Mouse (Mus musculus) ES-E14 (cell line): ENCODE data around the gene Rpl9-ps6. TPM values are rescaled to one million over a fixed set of nuclear protein-coding genes. Genes with fewer than 3 reads are reported as not detected.

Source experiments
- DNase-seq: peaks from one replicate; pipeline ENCODE4 v3.0.0-alpha.2; 2013; ENCODE audit warnings: low read depth, low spot score
- H3K27ac ChIP-seq: 2 replicates; pipeline ENCODE4 v1.5.1; 2012; ENCODE audit warnings: low read depth, mild to moderate bottlenecking, low read length, moderate library complexity, mixed read lengths; ENCODE audit not compliant: poor library complexity, insufficient read depth, severe bottlenecking
- H3K36me3 ChIP-seq: 2 replicates; pipeline ENCODE4 v1.6.1; 2012; ENCODE audit warnings: mild to moderate bottlenecking, low read length, moderate library complexity, mixed read lengths; ENCODE audit not compliant: control insufficient read depth, poor library complexity, insufficient read depth, severe bottlenecking
- H3K4me1 ChIP-seq, 2 experiments: fragments of 150-350 bp in 1 of 2; sonication (generic) in 1 of 2; 2 replicates each; pipeline ENCODE4 v1.6.1; 2012; ENCODE audit warnings: low read length in 2 of 2, mild to moderate bottlenecking in 1 of 2, mixed read lengths in 1 of 2; ENCODE audit not compliant: control insufficient read depth in 2 of 2, insufficient read depth in 2 of 2, poor library complexity in 1 of 2
- H3K4me3 ChIP-seq, 2 experiments: fragments of 150-350 bp in 1 of 2; sonication (generic) in 1 of 2; 2 replicates each; pipeline ENCODE4 v1.5.1; 2012; ENCODE audit warnings: low read length in 2 of 2, low read depth in 1 of 2, mild to moderate bottlenecking in 1 of 2, mixed read lengths in 1 of 2; ENCODE audit not compliant: insufficient read depth in 1 of 2, poor library complexity in 1 of 2, severe bottlenecking in 1 of 2
- H3K9ac ChIP-seq: 2 replicates; pipeline ENCODE4 v1.6.1; 2012; ENCODE audit warnings: low read depth, mild to moderate bottlenecking, low read length, mixed read lengths; ENCODE audit not compliant: poor library complexity, insufficient read depth, severe bottlenecking
- H3K9me3 ChIP-seq: fragments of 150-350 bp; sonication (generic); 2 replicates; pipeline ENCODE4 v1.6.1; 2012; ENCODE audit warnings: low read depth, mild to moderate bottlenecking, low read length; ENCODE audit not compliant: control insufficient read depth, insufficient read depth
- CHD2 ChIP-seq: IDR thresholded peaks from 2 replicates; pipeline ENCODE4 v1.6.1; 2014; ENCODE audit warnings: mild to moderate bottlenecking, low read depth, low read length, inconsistent platforms
- HCFC1 ChIP-seq: IDR thresholded peaks from 2 replicates; pipeline ENCODE4 v1.6.1; 2012; ENCODE audit warnings: low read length, inconsistent platforms, borderline replicate concordance; ENCODE audit not compliant: insufficient read depth
- MAFK ChIP-seq: IDR thresholded peaks from 2 replicates; pipeline ENCODE4 v1.6.1; 2014; ENCODE audit warnings: mild to moderate bottlenecking, low read depth, low read length, inconsistent platforms; ENCODE audit not compliant: insufficient read depth
- ZC3H11A ChIP-seq: IDR thresholded peaks from 2 replicates; pipeline ENCODE4 v1.6.1; 2012; ENCODE audit warnings: low read depth, mild to moderate bottlenecking, inconsistent platforms, low read length, borderline replicate concordance
- ZNF384 ChIP-seq: IDR thresholded peaks from 2 replicates; pipeline ENCODE4 v1.6.1; 2012; ENCODE audit warnings: low read depth, low read length, inconsistent platforms
- in situ Hi-C, 2 experiments: fragments of 600-800 bp; cut with MboI; formaldehyde crosslinking; loops; one replicate each; pipeline ENCODE4 v1.15.1; 2025; ENCODE audit warnings: low sequenced_read_pairs in 2 of 2, inconsistent platforms in 1 of 2; ENCODE audit not compliant: unreplicated experiment in 2 of 2
- total RNA-seq: library from RNA; depleted of rRNA; stranded (reverse); fragments of 300-350 nt; gene quantifications from 2 replicates; pipeline ENCODE4 v1.2.3, GENCODE M21; 2012

Rpl9-ps6 gene
- total RNA-seq, 1 experiment = 160 TPM

GRCm38 (mm10) chr19:32448931-32449330, 17.4 kb downstream of the Rpl9-ps6 start:
- Histone ChIP-seq H3K9me3 (no peaks in the 10 kb centered on the region), H3K9ac (no peak overlapping the region), H3K36me3 (no peaks in the 10 kb centered on the region), H3K4me3 (no peak overlapping the region), H3K27ac (no peak overlapping the region), H3K4me1 (no peaks in the 10 kb centered on the region)
- TF ChIP-seq HCFC1 (no peak), ZC3H11A (no peak), ZNF384 (no peak), CHD2 (no peak), MAFK (no peak)
- in situ Hi-C loops = no loop called here
- no peak for DNase-seq

- no peak overlapping the region for H3K4me3 ChIP-seq
- TF ChIP-seq CHD2 (no peak), ZC3H11A (peak; percentile 84; the same call in 1 of the 2 replicates)
- H3K4me1 ChIP-seq = no peaks in the 10 kb centered on the region
- in situ Hi-C loops = no loop called here
- no peaks in the 10 kb centered on the region for H3K36me3 ChIP-seq
- H3K27ac ChIP-seq = no peak overlapping the region
- H3K9me3 ChIP-seq = no peaks in the 10 kb centered on the region
- no peak overlapping the region for H3K9ac ChIP-seq
- peak; percentile 53 for DNase-seq
These were observed 24.8 kb downstream of the Rpl9-ps6 start for GRCm38 (mm10) chr19:32441568-32441967.

GRCm38 (mm10) chr19:32439356-32439755, 27.0 kb downstream of the Rpl9-ps6 start:
- TF ChIP-seq MAFK (no peak), CHD2 (no peak), HCFC1 (no peak), ZC3H11A (no peak), ZNF384 (no peak)
- Histone ChIP-seq H3K4me3 (no peak overlapping the region), H3K9me3 (no peaks in the 10 kb centered on the region), H3K27ac (no peak overlapping the region), H3K4me1 (no peaks in the 10 kb centered on the region), H3K36me3 (no peaks in the 10 kb centered on the region), H3K9ac (no peak overlapping the region)
- no peak for DNase-seq
- in situ Hi-C loops = no loop called here

- Histone ChIP-seq H3K4me1 (peaks cover 0 to 2% of the 10 kb centered on the region in 2 experiments; a peak in 1 of 4 replicates), H3K4me3 (no peak overlapping the region), H3K9ac (no peak overlapping the region), H3K9me3 (no peaks in the 10 kb centered on the region), H3K27ac (no peak overlapping the region), H3K36me3 (no peaks in the 10 kb centered on the region)
- TF ChIP-seq HCFC1 = no peak
- TF ChIP-seq MAFK = no peak
- TF ChIP-seq ZNF384 = no peak
- TF ChIP-seq ZC3H11A = no peak
- no peak for TF ChIP-seq CHD2
- in situ Hi-C loops = no loop called here
- peak; percentile 16 for DNase-seq
These were observed 40.5 kb downstream of the Rpl9-ps6 start for GRCm38 (mm10) chr19:32425856-32426255.

- Histone ChIP-seq H3K4me3 (no peak overlapping the region), H3K9ac (no peak overlapping the region), H3K4me1 (peaks cover 0 to 2% of the 10 kb centered on the region in 2 experiments; a peak in 1 of 4 replicates)
These were observed 41.7 kb downstream of the Rpl9-ps6 start for GRCm38 (mm10) chr19:32424706-32425105.

More at GRCm38 (mm10) chr19:32424706-32425105, 41.7 kb downstream of the Rpl9-ps6 start:
- Histone ChIP-seq H3K9me3 (no peaks in the 10 kb centered on the region), H3K27ac (no peak overlapping the region), H3K36me3 (no peaks in the 10 kb centered on the region)
- in situ Hi-C loops = no loop called here
- TF ChIP-seq MAFK (no peak), ZNF384 (no peak), CHD2 (no peak), HCFC1 (no peak), ZC3H11A (no peak)
- no peak for DNase-seq
